Mouse (Mus musculus) neural tube, embryonic 13.5 days (tissue): Measurements from ENCODE around the gene D3Ertd254e. TPM values are rescaled to one million over a fixed set of nuclear protein-coding genes. Genes with fewer than 3 reads are reported as not detected.

Source experiments
- polyA plus RNA-seq: library from polyadenylated mRNA; unstranded; fragments of >200 nt; fragmentation: Nextera tagmentation; extraction: Ambion mirVana; gene quantifications from 2 replicates; pipeline ENCODE4 v1.2.1, GENCODE M21; 2015

The D3Ertd254e gene
- polyA plus RNA-seq, 1 experiment from 2014 or later, result 12.3 TPM

Other genes with a start within 250 kb of the D3Ertd254e start
- 98.8 and 114 TPM in 2 replicates for gene Dcun1d1, start 213.6 kb upstream of the D3Ertd254e start, polyA plus RNA-seq
- 33.3 and 37.2 TPM in 2 replicates for gene Mccc1, start 150.3 kb upstream of the D3Ertd254e start, polyA plus RNA-seq
- not detected in 2 replicates for gene Ccdc144b, start 97.5 kb upstream of the D3Ertd254e start, polyA plus RNA-seq
- gene Acad9, start 85.0 kb upstream of the D3Ertd254e start, polyA plus RNA-seq, result 75.6 and 81.2 TPM in 2 replicates
- 0.47 and 0.59 TPM in 2 replicates for gene Qrfpr, start 71.3 kb downstream of the D3Ertd254e start, polyA plus RNA-seq